Mouse (Mus musculus): ENCODE results near the gene 4430402I18Rik. TPM values are rescaled to one million over a fixed set of nuclear protein-coding genes. Genes with fewer than 3 reads are reported as not detected.

Gene 4430402I18Rik
- polyA plus RNA-seq, 1 experiment from 2014 or later, result 0.79 TPM

GRCm38 (mm10) chr19:28915602-28916250 is 51.9 kb downstream of the 4430402I18Rik start:
- 81% methylated on average over 2 of the region's 2 CpGs for WGBS
- Histone ChIP-seq H3K4me2 (no peak overlapping the region), H3K4me1 (no peaks in the 10 kb centered on the region), H3K27me3 (no peaks in the 10 kb centered on the region), H3K9ac (no peak overlapping the region), H3K4me3 (no peak overlapping the region), H3K36me3 (ENCODE audit: poor library complexity, severe bottlenecking) (no peaks in the 10 kb centered on the region), H3K9me3 (replicated peaks) (no peaks in the 10 kb centered on the region), H3K27ac (no peak overlapping the region)
- no peak for ATAC-seq

- Histone ChIP-seq H3K4me1 (no peaks in the 10 kb centered on the region), H3K27ac (no peak overlapping the region), H3K27me3 (no peaks in the 10 kb centered on the region), H3K4me3 (no peak overlapping the region), H3K9ac (no peak overlapping the region), H3K36me3 (ENCODE audit: poor library complexity, severe bottlenecking) (no peaks in the 10 kb centered on the region), H3K9me3 (replicated peaks) (no peaks in the 10 kb centered on the region), H3K4me2 (no peak overlapping the region)
- ATAC-seq, result no peak
- 85% methylated on average over 6 of the region's 6 CpGs for WGBS
Observed at GRCm38 (mm10) chr19:28914598-28914997, 53.0 kb downstream of the 4430402I18Rik start.

GRCm38 (mm10) chr19:28908693-28909092 is 58.9 kb downstream of the 4430402I18Rik start:
- Histone ChIP-seq H3K4me2 (no peak overlapping the region), H3K27ac (no peak overlapping the region), H3K9me3 (replicated peaks) (no peaks in the 10 kb centered on the region), H3K27me3 (no peaks in the 10 kb centered on the region), H3K4me3 (no peak overlapping the region), H3K36me3 (ENCODE audit: poor library complexity, severe bottlenecking) (no peaks in the 10 kb centered on the region), H3K4me1 (no peaks in the 10 kb centered on the region), H3K9ac (no peak overlapping the region)
- WGBS, result 77% methylated on average over 9 of the region's 9 CpGs
- ATAC-seq, result no peak

GRCm38 (mm10) chr19:28908186-28908585 is 59.4 kb downstream of the 4430402I18Rik start:
- Histone ChIP-seq H3K36me3 (ENCODE audit: poor library complexity, severe bottlenecking) (no peaks in the 10 kb centered on the region), H3K9me3 (replicated peaks) (no peaks in the 10 kb centered on the region), H3K27me3 (no peaks in the 10 kb centered on the region), H3K4me3 (no peak overlapping the region), H3K27ac (no peak overlapping the region), H3K4me2 (no peak overlapping the region), H3K4me1 (no peaks in the 10 kb centered on the region), H3K9ac (no peak overlapping the region)
- WGBS, result 52% methylated on average over 4 of the region's 4 CpGs
- no peak for ATAC-seq

GRCm38 (mm10) chr19:28903536-28904119 is 64.0 kb downstream of the 4430402I18Rik start:
- Histone ChIP-seq H3K4me1 (no peaks in the 10 kb centered on the region), H3K27me3 (no peaks in the 10 kb centered on the region), H3K9ac (no peak overlapping the region), H3K27ac (no peak overlapping the region), H3K4me3 (no peak overlapping the region), H3K36me3 (ENCODE audit: poor library complexity, severe bottlenecking) (no peaks in the 10 kb centered on the region), H3K4me2 (no peak overlapping the region), H3K9me3 (replicated peaks) (no peaks in the 10 kb centered on the region)
- WGBS, result 89% methylated on average over 8 of the region's 8 CpGs
- ATAC-seq, result no peak

GRCm38 (mm10) chr19:28902806-28903205 is 64.8 kb downstream of the 4430402I18Rik start:
- H3K4me3 ChIP-seq, result no peak overlapping the region
- no peaks in the 10 kb centered on the region for H3K27me3 ChIP-seq
- no peak overlapping the region for H3K9ac ChIP-seq
- H3K36me3 ChIP-seq (ENCODE audit: poor library complexity, severe bottlenecking), result no peaks in the 10 kb centered on the region
- no peak overlapping the region for H3K4me2 ChIP-seq
- H3K27ac ChIP-seq, result no peak overlapping the region
- 83% methylated on average over 4 of the region's 4 CpGs for WGBS
- H3K9me3 ChIP-seq (replicated peaks), result no peaks in the 10 kb centered on the region
- no peak for ATAC-seq
- H3K4me1 ChIP-seq, result no peaks in the 10 kb centered on the region

GRCm38 (mm10) chr19:28902111-28902510 is 65.5 kb downstream of the 4430402I18Rik start:
- ATAC-seq, result no peak
- Histone ChIP-seq H3K4me3 (no peak overlapping the region), H3K27me3 (no peaks in the 10 kb centered on the region), H3K36me3 (ENCODE audit: poor library complexity, severe bottlenecking) (no peaks in the 10 kb centered on the region), H3K9me3 (replicated peaks) (no peaks in the 10 kb centered on the region), H3K9ac (no peak overlapping the region), H3K4me2 (no peak overlapping the region), H3K27ac (no peak overlapping the region), H3K4me1 (no peaks in the 10 kb centered on the region)
- WGBS, result 71% methylated on average over 2 of the region's 2 CpGs

- Histone ChIP-seq H3K36me3 (ENCODE audit: poor library complexity, severe bottlenecking) (no peaks in the 10 kb centered on the region), H3K9ac (no peak overlapping the region), H3K4me3 (no peak overlapping the region), H3K4me2 (no peak overlapping the region), H3K27ac (no peak overlapping the region), H3K9me3 (replicated peaks) (no peaks in the 10 kb centered on the region), H3K4me1 (peaks cover 6% of the 10 kb centered on the region; the same call in 1 of the 2 replicates), H3K27me3 (no peaks in the 10 kb centered on the region)
- ATAC-seq, result no peak
- 93% methylated on average over 2 of the region's 2 CpGs for WGBS
Observed at GRCm38 (mm10) chr19:28900771-28901170, 66.8 kb downstream of the 4430402I18Rik start.

GRCm38 (mm10) chr19:28897497-28897896 is 70.1 kb downstream of the 4430402I18Rik start:
- no peaks in the 10 kb centered on the region for H3K9me3 ChIP-seq (replicated peaks)
- no peaks in the 10 kb centered on the region for H3K27me3 ChIP-seq
- peaks cover 16% of the 10 kb centered on the region for H3K4me1 ChIP-seq
- H3K4me2 ChIP-seq, result no peak overlapping the region
- 80% methylated on average over 9 of the region's 9 CpGs for WGBS
- H3K27ac ChIP-seq, result no peak overlapping the region
- H3K4me3 ChIP-seq, result no peak overlapping the region
- no peak overlapping the region for H3K9ac ChIP-seq
- H3K36me3 ChIP-seq (ENCODE audit: poor library complexity, severe bottlenecking), result no peaks in the 10 kb centered on the region
- ATAC-seq, result no peak

GRCm38 (mm10) chr19:28896639-28897038 is 71.0 kb downstream of the 4430402I18Rik start:
- no peaks in the 10 kb centered on the region for H3K36me3 ChIP-seq (ENCODE audit: poor library complexity, severe bottlenecking)
- peaks cover 19% of the 10 kb centered on the region for H3K4me1 ChIP-seq
- no peak overlapping the region for H3K9ac ChIP-seq
- H3K27ac ChIP-seq, result no peak overlapping the region
- H3K4me3 ChIP-seq, result no peak overlapping the region
- no peak for ATAC-seq
- no peaks in the 10 kb centered on the region for H3K9me3 ChIP-seq (replicated peaks)
- no peaks in the 10 kb centered on the region for H3K27me3 ChIP-seq
- H3K4me2 ChIP-seq, result no peak overlapping the region
- WGBS, result 62% methylated on average over 1 of the region's 1 CpGs

GRCm38 (mm10) chr19:28891864-28892263 is 75.7 kb downstream of the 4430402I18Rik start:
- WGBS, result 94% methylated on average over 1 of the region's 1 CpGs
- Histone ChIP-seq H3K4me1 (peaks cover 19% of the 10 kb centered on the region), H3K27me3 (no peaks in the 10 kb centered on the region), H3K4me3 (no peak overlapping the region), H3K4me2 (no peak overlapping the region), H3K9ac (no peak overlapping the region), H3K9me3 (replicated peaks) (no peaks in the 10 kb centered on the region), H3K36me3 (ENCODE audit: poor library complexity, severe bottlenecking) (no peaks in the 10 kb centered on the region), H3K27ac (no peak overlapping the region)
- ATAC-seq, result no peak

GRCm38 (mm10) chr19:28891238-28891637 is 76.4 kb downstream of the 4430402I18Rik start:
- no peaks in the 10 kb centered on the region for H3K9me3 ChIP-seq (replicated peaks)
- WGBS, result 85% methylated on average over 5 of the region's 5 CpGs
- no peak for ATAC-seq
- no peak overlapping the region for H3K9ac ChIP-seq
- H3K36me3 ChIP-seq (ENCODE audit: poor library complexity, severe bottlenecking), result no peaks in the 10 kb centered on the region
- H3K4me2 ChIP-seq, result no peak overlapping the region
- H3K4me1 ChIP-seq, result peaks cover 14% of the 10 kb centered on the region
- no peak overlapping the region for H3K4me3 ChIP-seq
- H3K27me3 ChIP-seq, result no peaks in the 10 kb centered on the region
- H3K27ac ChIP-seq, result no peak overlapping the region

- Histone ChIP-seq H3K36me3 (ENCODE audit: poor library complexity, severe bottlenecking) (no peaks in the 10 kb centered on the region), H3K27me3 (no peaks in the 10 kb centered on the region), H3K4me3 (no peak overlapping the region), H3K27ac (no peak overlapping the region), H3K4me1 (peaks cover 13% of the 10 kb centered on the region), H3K9me3 (replicated peaks) (no peaks in the 10 kb centered on the region), H3K4me2 (no peak overlapping the region), H3K9ac (no peak overlapping the region)
- WGBS, result 90% methylated on average over 2 of the region's 3 CpGs
- ATAC-seq, result no peak
Observed at GRCm38 (mm10) chr19:28889251-28889650, 78.3 kb downstream of the 4430402I18Rik start.

Data from forebrain, embryonic 13.5 days (tissue).